Mouse (Mus musculus) mature B cell (primary cell): ENCODE results near the gene Cidec.

ENCODE experiments used
- in situ Hi-C: fragments of 300-500 bp; cut with MboI; formaldehyde crosslinking; loops from 2 replicates; pipeline ENCODE4 v1.14.3; 2019

The Cidec gene

DNA sequence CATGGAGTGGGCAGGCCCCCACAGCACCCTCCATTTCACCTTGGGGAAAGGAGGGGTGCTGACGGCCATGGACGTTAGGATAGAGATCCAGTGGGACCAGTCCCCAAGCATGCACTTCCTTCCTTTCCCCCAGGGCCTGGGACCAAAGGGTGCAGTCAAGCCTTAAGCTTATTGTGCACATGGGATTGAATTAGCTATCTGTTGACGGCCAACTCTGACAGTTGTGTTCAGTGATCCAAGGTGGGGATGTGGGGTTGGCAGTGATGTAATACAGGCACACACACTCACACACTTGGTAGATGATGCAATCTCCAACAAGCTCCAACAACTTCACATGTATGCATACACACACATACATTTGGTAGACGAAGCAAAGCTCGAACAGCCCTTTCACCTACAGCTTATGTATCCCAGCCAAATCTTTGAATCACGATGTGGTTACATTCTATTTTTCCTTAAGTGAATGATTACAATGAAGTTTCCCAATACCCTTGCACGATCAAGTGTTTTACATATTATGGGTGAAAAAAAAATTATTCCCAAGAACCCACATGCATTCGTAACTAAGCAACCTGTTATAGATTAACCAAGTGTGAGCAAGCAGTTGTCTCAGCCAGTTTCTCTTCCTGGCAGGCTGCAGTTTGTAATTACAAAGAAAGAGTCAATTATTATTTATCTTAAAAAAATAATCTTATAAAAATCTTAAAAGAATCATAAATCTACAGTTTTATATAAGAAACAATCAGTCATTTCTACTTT is 8.8 kb upstream of the Cidec start:
- in situ Hi-C loops, result no loop called here

GRCm38 (mm10) chr6:113443091-113443490 is 7.5 kb upstream of the Cidec start:
- in situ Hi-C loops, result no loop called here

DNA sequence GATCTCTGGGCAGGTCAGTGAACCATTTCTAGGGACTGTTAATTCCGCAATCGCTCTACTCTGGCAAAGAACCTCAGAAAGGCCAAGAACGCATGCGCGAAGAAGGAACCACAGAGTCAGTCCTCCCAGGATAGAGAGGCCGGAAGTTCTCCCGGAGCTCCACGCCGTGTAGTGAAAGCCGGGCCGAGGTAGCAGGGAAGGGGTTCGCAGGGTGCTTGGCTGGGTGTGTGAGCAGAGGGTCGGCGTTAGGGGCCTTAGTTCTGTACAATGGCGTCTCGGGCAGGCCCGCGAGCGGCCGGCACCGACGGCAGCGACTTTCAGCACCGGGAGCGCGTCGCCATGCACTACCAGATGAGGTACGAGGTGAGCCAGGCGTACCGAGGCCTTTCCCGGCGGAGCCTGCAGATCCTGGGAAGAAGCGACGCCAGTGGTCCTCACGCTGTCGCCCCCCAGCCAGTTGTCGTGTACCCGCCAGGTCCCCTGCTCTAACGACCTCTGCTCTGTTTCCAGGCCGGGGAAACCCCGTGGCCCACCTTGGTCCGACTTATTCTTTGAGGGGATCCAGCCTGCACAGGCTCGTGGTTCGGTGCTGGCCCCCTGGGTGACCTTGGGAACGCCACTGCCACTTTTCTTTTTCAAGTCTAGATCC is 7.0 kb upstream of the Cidec start, which contains the start of gene Jagn1:
Jagn1 (plus strand) TSS at position 128 of the 649 bp plus-strand sequence.
- in situ Hi-C loops, result no loop called here

DNA sequence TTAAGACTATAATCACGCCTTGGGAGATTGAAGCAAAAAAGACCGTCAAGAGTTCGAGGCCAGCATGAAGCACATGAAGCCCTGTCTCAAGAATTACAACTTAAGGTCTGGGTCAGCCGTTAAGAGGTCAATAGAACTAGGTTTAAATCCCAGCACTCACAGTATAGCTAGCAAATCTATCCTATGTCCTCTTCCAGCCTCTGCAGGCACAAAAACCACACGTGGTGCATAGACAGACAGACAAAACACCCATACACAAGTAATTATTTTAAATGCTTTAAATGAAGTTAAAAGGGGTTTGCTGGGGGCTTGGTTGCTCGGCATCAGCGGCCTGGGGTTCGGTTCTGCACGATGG is 6.5 kb upstream of the Cidec start:
- in situ Hi-C loops, result no loop called here

DNA sequence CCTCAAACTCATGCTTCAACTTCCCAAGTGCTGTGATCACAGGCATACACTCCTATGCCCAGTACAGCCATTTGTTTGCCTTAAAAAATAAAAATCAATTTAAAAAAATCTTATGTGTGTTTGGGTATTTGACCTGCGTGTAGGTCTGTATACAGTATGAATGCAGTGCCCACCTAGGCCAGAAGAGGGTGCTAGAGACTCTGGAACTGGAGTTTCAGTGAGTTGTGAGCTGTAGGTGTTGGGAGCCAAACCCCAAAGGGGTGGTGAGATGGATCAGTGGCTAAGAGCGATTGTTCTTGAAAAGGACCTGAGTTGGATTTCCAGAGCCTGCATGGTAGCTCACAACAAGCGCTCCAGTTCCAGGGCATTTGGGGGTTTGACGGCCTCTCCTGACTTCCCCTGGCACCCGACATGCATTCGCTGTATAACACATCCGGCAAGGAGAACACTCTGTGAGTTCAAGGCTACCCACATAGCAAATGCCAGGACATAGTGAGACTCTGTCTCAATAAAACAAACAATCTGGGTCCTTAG is 5.7 kb upstream of the Cidec start:
- in situ Hi-C loops, result no loop called here

- in situ Hi-C loops, result no loop called here
Observed at GRCm38 (mm10) chr6:113440686-113441085, 5.1 kb upstream of the Cidec start.

GRCm38 (mm10) chr6:113438721-113439430 is 3.3 kb upstream of the Cidec start:
- in situ Hi-C loops, result no loop called here

DNA sequence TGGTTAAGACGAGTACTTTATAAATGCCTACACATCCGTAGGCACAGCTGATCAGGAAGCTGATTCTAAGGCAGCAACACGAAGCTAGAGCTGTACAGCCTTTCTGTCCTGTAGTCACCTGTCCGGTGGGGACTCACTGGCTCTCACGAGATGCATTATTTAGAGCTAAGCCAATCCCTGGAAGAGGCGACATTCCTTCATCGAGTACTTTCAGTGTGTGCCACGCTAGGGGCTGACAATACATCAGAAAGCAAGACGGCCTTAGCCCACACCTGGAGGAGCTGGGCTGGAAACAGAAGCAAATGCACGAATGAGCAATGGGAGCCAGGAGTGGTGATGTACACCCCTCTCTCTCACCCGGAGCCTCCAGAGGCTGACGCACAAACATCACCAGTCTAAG is 1.6 kb upstream of the Cidec start:
- in situ Hi-C loops, result no loop called here

- in situ Hi-C loops, result no loop called here
Observed at GRCm38 (mm10) chr6:113434691-113435090, 869 bp downstream of the Cidec start.

- in situ Hi-C loops, result no loop called here
Observed at GRCm38 (mm10) chr6:113433661-113434060, 1.9 kb downstream of the Cidec start.

GRCm38 (mm10) chr6:113431801-113432200 is 3.8 kb downstream of the Cidec start:
- in situ Hi-C loops, result no loop called here

- in situ Hi-C loops, result no loop called here
Observed at GRCm38 (mm10) chr6:113430846-113431245, 4.7 kb downstream of the Cidec start.

DNA sequence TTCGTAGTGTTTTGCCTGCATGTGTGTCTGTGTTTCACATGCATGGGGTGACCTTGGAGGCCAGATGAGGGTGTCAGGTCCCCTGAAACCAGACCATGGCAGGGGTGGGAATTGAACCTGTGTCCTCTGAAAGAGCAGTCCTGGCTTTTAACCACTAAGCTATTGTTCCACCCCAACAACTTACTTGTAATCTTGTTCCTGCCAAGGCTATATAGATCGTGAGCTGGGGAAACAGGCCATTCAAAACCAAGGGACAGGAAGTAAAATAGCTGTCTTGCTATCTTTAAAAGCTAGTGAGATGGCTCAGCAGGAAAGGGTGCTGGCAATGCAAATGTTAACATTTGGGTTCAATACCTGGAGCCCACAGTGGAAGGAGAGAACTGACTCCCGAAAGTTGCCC is 5.6 kb downstream of the Cidec start:
- in situ Hi-C loops, result no loop called here

- in situ Hi-C loops, result no loop called here
Observed at GRCm38 (mm10) chr6:113428006-113428405, 7.6 kb downstream of the Cidec start.

- in situ Hi-C loops, result no loop called here
Observed at GRCm38 (mm10) chr6:113427397-113427796, 8.2 kb downstream of the Cidec start.

GRCm38 (mm10) chr6:113426696-113427095 is 8.9 kb downstream of the Cidec start:
- in situ Hi-C loops, result no loop called here

- in situ Hi-C loops, result no loop called here
Observed at GRCm38 (mm10) chr6:113424187-113424586, 11.4 kb downstream of the Cidec start.

- in situ Hi-C loops, result no loop called here
Observed at GRCm38 (mm10) chr6:113423000-113423399, 12.6 kb downstream of the Cidec start.

- in situ Hi-C loops, result no loop called here
Observed at GRCm38 (mm10) chr6:113419199-113419587, 16.4 kb downstream of the Cidec start, which contains the start of gene Rpusd3. TSS of gene Rpusd3 (minus strand) at chr6:113419340.

DNA sequence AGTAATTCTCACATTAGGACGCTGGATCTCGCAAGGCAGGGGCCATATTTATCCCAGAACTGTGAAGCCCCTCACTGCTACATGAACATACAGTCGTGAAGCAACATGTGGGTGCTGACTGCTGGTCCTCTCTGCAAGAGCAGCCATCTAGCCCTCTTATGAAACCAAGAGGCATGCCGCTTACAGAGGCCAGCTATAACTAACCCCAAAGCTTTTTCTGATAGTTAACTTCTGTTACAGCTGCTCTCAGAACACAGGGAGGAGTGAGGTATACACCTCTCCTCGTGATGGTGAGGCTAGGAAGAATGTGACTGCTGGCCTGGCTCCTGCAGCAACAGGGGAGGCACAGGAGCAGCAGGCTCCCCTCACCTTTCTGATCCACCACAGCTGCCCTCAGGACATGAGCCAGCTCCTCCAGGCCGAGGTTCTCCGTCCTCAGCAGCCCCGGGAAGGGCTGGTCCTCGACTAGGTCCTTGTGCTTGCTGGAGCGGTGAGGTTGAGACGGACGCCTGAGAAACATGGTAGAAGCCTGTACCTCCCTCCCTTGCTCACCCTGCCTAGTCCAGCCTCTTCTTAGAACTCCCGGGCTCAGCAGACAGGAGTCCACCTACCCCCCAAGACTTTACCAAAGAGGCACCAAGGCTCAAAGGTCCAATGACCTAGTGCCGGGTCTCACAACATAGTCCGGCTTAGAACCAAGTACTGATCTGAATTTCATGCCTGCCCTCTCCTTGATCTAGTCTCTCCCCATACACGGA is 16.9 kb downstream of the Cidec start:
- in situ Hi-C loops, result no loop called here

- in situ Hi-C loops, result no loop called here
Observed at GRCm38 (mm10) chr6:113416416-113416815, 19.1 kb downstream of the Cidec start.

- in situ Hi-C loops, result no loop called here
Observed at GRCm38 (mm10) chr6:113410001-113410400, 25.6 kb downstream of the Cidec start.
